Mouse (Mus musculus) intestine, embryonic 14.5 days (tissue): ENCODE data around the gene Immp1l. TPM values are rescaled to one million over a fixed set of nuclear protein-coding genes. Genes with fewer than 3 reads are reported as not detected.

Experiments used
- ATAC-seq: fragments of 200-750 bp; cut with Nextera tagmentation; replicated peaks from 2 replicates; pipeline ENCODE4 v1.8.0; 2017; ENCODE audit warnings: low read depth, moderate number of reproducible peaks, moderate TSS enrichment, moderate library complexity; ENCODE audit not compliant: low FRiP score, low TSS enrichment
- DNase-seq: peaks from one replicate; pipeline ENCODE4 v3.0.0-alpha.2; 2018; ENCODE audit warnings: low spot score
- H3K27ac ChIP-seq: fragments of 300-500 bp; sonication (generic); 2 replicates; pipeline ENCODE4 v1.5.1; 2014; ENCODE audit warnings: low read depth, mild to moderate bottlenecking, control low read depth
- H3K27me3 ChIP-seq: fragments of 300-500 bp; sonication (generic); replicated peaks from 2 replicates; pipeline ENCODE4 v1.6.1; 2014; ENCODE audit warnings: low read length, control low read depth; ENCODE audit not compliant: control insufficient read depth, insufficient read depth
- H3K36me3 ChIP-seq: fragments of 300-500 bp; sonication (generic); 2 replicates; pipeline ENCODE4 v1.6.1; 2014; ENCODE audit warnings: low read length, control low read depth; ENCODE audit not compliant: control insufficient read depth, insufficient read depth
- H3K4me1 ChIP-seq: fragments of 300-500 bp; sonication (generic); replicated peaks from 2 replicates; pipeline ENCODE4 v1.6.1; 2014; ENCODE audit warnings: low read length, control low read depth, mixed read lengths; ENCODE audit not compliant: control insufficient read depth, insufficient read depth
- H3K4me2 ChIP-seq: fragments of 300-500 bp; sonication (generic); 2 replicates; pipeline ENCODE4 v1.6.1; 2014; ENCODE audit warnings: low read length
- H3K4me3 ChIP-seq: fragments of 300-500 bp; sonication (generic); 2 replicates; pipeline ENCODE4 v1.5.1; 2014; ENCODE audit warnings: low read depth, low read length, control low read depth, mixed read lengths
- H3K9ac ChIP-seq: fragments of 300-500 bp; sonication (generic); 2 replicates; pipeline ENCODE4 v1.6.1; 2014; ENCODE audit warnings: mild to moderate bottlenecking, low read length
- H3K9me3 ChIP-seq: fragments of 300-500 bp; sonication (generic); 2 replicates; pipeline ENCODE4 v1.6.1; 2016; ENCODE audit warnings: low read length, control low read depth; ENCODE audit not compliant: control insufficient read depth
- WGBS: fragments of 180-500 bp; shearing (Covaris S2); extraction: QIAGEN DNeasy Blood & Tissue Kit; methylation state at CpG from one replicate; pipeline ENCODE4 v1.1.7; 2014; 5-methylcytosine and 5-hydroxymethylcytosine counted together
- polyA plus RNA-seq: library from polyadenylated mRNA; unstranded; fragments of >200 nt; fragmentation: Nextera tagmentation; extraction: Ambion mirVana; gene quantifications from 2 replicates; pipeline ENCODE4 v1.2.1, GENCODE M21; 2014

Gene Immp1l
- polyA plus RNA-seq, 1 experiment from 2014 or later: 118 TPM

- H3K27ac ChIP-seq: no peak overlapping the region
- 95% methylated on average over 1 of the region's 1 CpGs for WGBS
- no peak overlapping the region for H3K4me2 ChIP-seq
- no peaks in the 10 kb centered on the region for H3K9me3 ChIP-seq
- no peaks in the 10 kb centered on the region for H3K4me1 ChIP-seq
- no peak overlapping the region for H3K9ac ChIP-seq
- no peak for ATAC-seq
- DNase-seq: no peak
- no peaks in the 10 kb centered on the region for H3K27me3 ChIP-seq
- H3K36me3 ChIP-seq: no peaks in the 10 kb centered on the region
- no peak overlapping the region for H3K4me3 ChIP-seq
These were observed 12.2 kb downstream of the Immp1l start for GRCm38 (mm10) chr2:105916671-105917070.

- DNase-seq: no peak
- WGBS: 79% methylated on average over 5 of the region's 5 CpGs
- no peak for ATAC-seq
- no peak overlapping the region for H3K9ac ChIP-seq
- no peaks in the 10 kb centered on the region for H3K9me3 ChIP-seq
- no peaks in the 10 kb centered on the region for H3K36me3 ChIP-seq
- no peak overlapping the region for H3K4me3 ChIP-seq
- no peaks in the 10 kb centered on the region for H3K4me1 ChIP-seq
- no peak overlapping the region for H3K27ac ChIP-seq
- H3K4me2 ChIP-seq: no peak overlapping the region
- no peaks in the 10 kb centered on the region for H3K27me3 ChIP-seq
These were observed 13.3 kb downstream of the Immp1l start for GRCm38 (mm10) chr2:105917623-105918346.

- Histone ChIP-seq H3K9me3 (no peaks in the 10 kb centered on the region), H3K27ac (no peak overlapping the region), H3K36me3 (no peaks in the 10 kb centered on the region), H3K4me1 (no peaks in the 10 kb centered on the region), H3K4me2 (no peak overlapping the region), H3K9ac (no peak overlapping the region), H3K4me3 (no peak overlapping the region), H3K27me3 (no peaks in the 10 kb centered on the region)
- DNase-seq: no peak
- no peak for ATAC-seq
- WGBS: 99% methylated on average over 2 of the region's 2 CpGs
These were observed 45.7 kb downstream of the Immp1l start for GRCm38 (mm10) chr2:105950131-105950530.

- Histone ChIP-seq H3K9me3 (no peaks in the 10 kb centered on the region), H3K4me2 (no peak overlapping the region), H3K27me3 (no peaks in the 10 kb centered on the region), H3K4me3 (no peak overlapping the region), H3K9ac (no peak overlapping the region), H3K36me3 (no peaks in the 10 kb centered on the region), H3K27ac (no peak overlapping the region), H3K4me1 (no peaks in the 10 kb centered on the region)
- ATAC-seq (no peak), DNase-seq (no peak)
- 77% methylated on average over 1 of the region's 1 CpGs for WGBS
These were observed 47.0 kb downstream of the Immp1l start for GRCm38 (mm10) chr2:105951350-105951940.

GRCm38 (mm10) chr2:105953862-105954261 is 49.4 kb downstream of the Immp1l start:
- Histone ChIP-seq H3K4me2 (no peak overlapping the region), H3K36me3 (0 out of 2 replicates have a peak, but pooled peaks cover 3% of the 10 kb centered on the region), H3K9me3 (no peaks in the 10 kb centered on the region), H3K27me3 (no peaks in the 10 kb centered on the region), H3K9ac (no peak overlapping the region), H3K4me3 (no peak overlapping the region), H3K27ac (no peak overlapping the region), H3K4me1 (no peaks in the 10 kb centered on the region)
- WGBS: 80% methylated on average over 4 of the region's 4 CpGs
- DNase-seq: no peak
- no peak for ATAC-seq

- H3K4me1 ChIP-seq: no peaks in the 10 kb centered on the region
- H3K9ac ChIP-seq: no peak overlapping the region
- H3K27ac ChIP-seq: no peak overlapping the region
- 89% methylated on average over 1 of the region's 1 CpGs for WGBS
- no peak overlapping the region for H3K4me3 ChIP-seq
- DNase-seq (no peak), ATAC-seq (no peak)
- no peak overlapping the region for H3K4me2 ChIP-seq
- no peaks in the 10 kb centered on the region for H3K9me3 ChIP-seq
- peaks cover 40% of the 10 kb centered on the region for H3K36me3 ChIP-seq
- H3K27me3 ChIP-seq: no peaks in the 10 kb centered on the region
These were observed 59.0 kb downstream of the Immp1l start for GRCm38 (mm10) chr2:105963447-105963846.

- WGBS: 30% methylated on average over 2 of the region's 2 CpGs
- Histone ChIP-seq H3K36me3 (peaks cover 12% of the 10 kb centered on the region), H3K9me3 (no peaks in the 10 kb centered on the region), H3K27ac (no peak overlapping the region), H3K4me3 (no peak overlapping the region), H3K27me3 (no peaks in the 10 kb centered on the region), H3K9ac (no peak overlapping the region), H3K4me2 (no peak overlapping the region), H3K4me1 (no peaks in the 10 kb centered on the region)
- no peak for DNase-seq
- no peak for ATAC-seq
These were observed 69.5 kb downstream of the Immp1l start for GRCm38 (mm10) chr2:105973941-105974340.

- Histone ChIP-seq H3K9me3 (no peaks in the 10 kb centered on the region), H3K4me2 (no peak overlapping the region), H3K27me3 (no peaks in the 10 kb centered on the region), H3K4me3 (no peak overlapping the region), H3K4me1 (no peaks in the 10 kb centered on the region), H3K9ac (no peak overlapping the region), H3K27ac (no peak overlapping the region), H3K36me3 (no peaks in the 10 kb centered on the region; the same call in 1 of the 2 replicates)
- WGBS: 94% methylated on average over 2 of the region's 2 CpGs
- ATAC-seq: no peak
- no peak for DNase-seq
These were observed 73.6 kb downstream of the Immp1l start for GRCm38 (mm10) chr2:105978065-105978464.

- Histone ChIP-seq H3K4me3 (no peak overlapping the region), H3K36me3 (no peaks in the 10 kb centered on the region), H3K4me2 (no peak overlapping the region), H3K9me3 (no peaks in the 10 kb centered on the region), H3K27me3 (no peaks in the 10 kb centered on the region), H3K4me1 (no peaks in the 10 kb centered on the region), H3K9ac (no peak overlapping the region), H3K27ac (no peak overlapping the region)
- DNase-seq: no peak
- WGBS: 91% methylated on average over 7 of the region's 7 CpGs
- ATAC-seq: no peak
These were observed 80.8 kb downstream of the Immp1l start for GRCm38 (mm10) chr2:105985206-105985605.
